Mouse (Mus musculus) embryonic fibroblast, embryonic 13.5 days (primary cell): ENCODE measurements around the gene Itga9.

Source experiments
- CTCF ChIP-seq: IDR thresholded peaks from 2 replicates; pipeline ENCODE4 v1.5.1; 2011; ENCODE audit warnings: mild to moderate bottlenecking, control low read depth, low read length, moderate library complexity, borderline replicate concordance; ENCODE audit not compliant: insufficient read depth
- POLR2A ChIP-seq: IDR thresholded peaks from 2 replicates; pipeline ENCODE4 v1.6.1; 2011; ENCODE audit warnings: low read depth, mild to moderate bottlenecking, control low read depth, low read length, moderate library complexity

GRCm38 (mm10) chr9:118715971-118716628 is 109.6 kb downstream of the Itga9 start:
- TF ChIP-seq POLR2A, result no peak
- TF ChIP-seq CTCF, result no peak
